Mouse (Mus musculus): Measurements from ENCODE around the gene Btbd9. TPM values are rescaled to one million over a fixed set of nuclear protein-coding genes. Genes with fewer than 3 reads are reported as not detected.

Gene Btbd9
- polyA plus RNA-seq, 1 experiment from 2014 or later, result 121 TPM

GRCm38 (mm10) chr17:30307168-30307567, 269.1 kb downstream of the Btbd9 start:
- Histone ChIP-seq H3K9ac (replicated peaks) (no peak overlapping the region), H3K27me3 (replicated peaks) (no peaks in the 10 kb centered on the region), H3K27ac (replicated peaks) (peak overlapping the region; percentile 41; the same call in 1 of the 2 replicates), H3K36me3 (no peaks in the 10 kb centered on the region), H3K9me3 (replicated peaks) (no peaks in the 10 kb centered on the region), H3K4me1 (peaks cover 29% of the 10 kb centered on the region), H3K4me3 (replicated peaks) (no peak overlapping the region), H3K4me2 (no peak overlapping the region)
- no peak for ATAC-seq (ENCODE audit: low FRiP score)
- 63% methylated on average over 10 of the region's 10 CpGs for WGBS

GRCm38 (mm10) chr17:30304766-30305165, 271.5 kb downstream of the Btbd9 start:
- no peak overlapping the region for H3K9ac ChIP-seq (replicated peaks)
- no peaks in the 10 kb centered on the region for H3K36me3 ChIP-seq
- no peak for ATAC-seq (ENCODE audit: low FRiP score)
- H3K4me2 ChIP-seq, result no peak overlapping the region
- H3K27ac ChIP-seq (replicated peaks), result no peak overlapping the region
- peaks cover 36% of the 10 kb centered on the region for H3K4me1 ChIP-seq
- H3K9me3 ChIP-seq (replicated peaks), result no peaks in the 10 kb centered on the region
- H3K27me3 ChIP-seq (replicated peaks), result no peaks in the 10 kb centered on the region
- 82% methylated on average over 2 of the region's 2 CpGs for WGBS
- H3K4me3 ChIP-seq (replicated peaks), result no peak overlapping the region

- H3K9me3 ChIP-seq (replicated peaks), result no peaks in the 10 kb centered on the region
- ATAC-seq (ENCODE audit: low FRiP score), result no peak
- peaks cover 29% of the 10 kb centered on the region for H3K4me1 ChIP-seq
- 0 out of 2 replicates have a peak overlapping the region, but pooled peaks have one; percentile 9 for H3K27ac ChIP-seq (replicated peaks)
- no peak overlapping the region for H3K9ac ChIP-seq (replicated peaks)
- H3K4me2 ChIP-seq, result no peak overlapping the region
- WGBS, result 36% methylated on average over 2 of the region's 2 CpGs
- no peak overlapping the region for H3K4me3 ChIP-seq (replicated peaks)
- H3K36me3 ChIP-seq, result no peaks in the 10 kb centered on the region; the same call in 1 of the 2 replicates
- no peaks in the 10 kb centered on the region for H3K27me3 ChIP-seq (replicated peaks)
Observed at GRCm38 (mm10) chr17:30301338-30301737, 274.9 kb downstream of the Btbd9 start.

GRCm38 (mm10) chr17:30297432-30297831, 278.9 kb downstream of the Btbd9 start:
- Histone ChIP-seq H3K27ac (replicated peaks) (no peak overlapping the region), H3K9ac (replicated peaks) (no peak overlapping the region), H3K27me3 (replicated peaks) (no peaks in the 10 kb centered on the region), H3K9me3 (replicated peaks) (no peaks in the 10 kb centered on the region), H3K36me3 (no peaks in the 10 kb centered on the region; the same call in 1 of the 2 replicates), H3K4me2 (no peak overlapping the region), H3K4me3 (replicated peaks) (no peak overlapping the region), H3K4me1 (peaks cover 33% of the 10 kb centered on the region)
- 96% methylated on average over 8 of the region's 8 CpGs for WGBS
- ATAC-seq (ENCODE audit: low FRiP score), result no peak

- H3K9ac ChIP-seq (replicated peaks), result no peak overlapping the region
- no peaks in the 10 kb centered on the region for H3K9me3 ChIP-seq (replicated peaks)
- H3K4me3 ChIP-seq (replicated peaks), result no peak overlapping the region
- 25% methylated on average over 8 of the region's 8 CpGs for WGBS
- H3K36me3 ChIP-seq, result no peaks in the 10 kb centered on the region; the same call in 1 of the 2 replicates
- no peak overlapping the region for H3K27ac ChIP-seq (replicated peaks)
- H3K4me2 ChIP-seq, result no peak overlapping the region
- H3K4me1 ChIP-seq, result peaks cover 28% of the 10 kb centered on the region
- ATAC-seq (ENCODE audit: low FRiP score), result no peak
- H3K27me3 ChIP-seq (replicated peaks), result no peaks in the 10 kb centered on the region
Observed at GRCm38 (mm10) chr17:30296069-30296468, 280.2 kb downstream of the Btbd9 start.

- H3K36me3 ChIP-seq, result no peaks in the 10 kb centered on the region; the same call in 1 of the 2 replicates
- peaks cover 11% of the 10 kb centered on the region for H3K4me1 ChIP-seq
- no peak overlapping the region for H3K4me3 ChIP-seq (replicated peaks)
- ATAC-seq (ENCODE audit: low FRiP score), result no peak
- no peak overlapping the region for H3K27ac ChIP-seq (replicated peaks)
- no peak overlapping the region for H3K9ac ChIP-seq (replicated peaks)
- 55% methylated on average over 6 of the region's 6 CpGs for WGBS
- no peaks in the 10 kb centered on the region for H3K9me3 ChIP-seq (replicated peaks)
- H3K4me2 ChIP-seq, result no peak overlapping the region
- H3K27me3 ChIP-seq (replicated peaks), result no peaks in the 10 kb centered on the region
Observed at GRCm38 (mm10) chr17:30292666-30293065, 283.6 kb downstream of the Btbd9 start.

GRCm38 (mm10) chr17:30285641-30286040, 290.6 kb downstream of the Btbd9 start:
- 98% methylated on average over 2 of the region's 2 CpGs for WGBS
- H3K9me3 ChIP-seq (replicated peaks), result no peaks in the 10 kb centered on the region
- no peak overlapping the region for H3K4me3 ChIP-seq (replicated peaks)
- ATAC-seq (ENCODE audit: low FRiP score), result no peak
- no peaks in the 10 kb centered on the region for H3K27me3 ChIP-seq (replicated peaks)
- no peak overlapping the region for H3K27ac ChIP-seq (replicated peaks)
- 0 out of 2 replicates have a peak, but pooled peaks cover 3% of the 10 kb centered on the region for H3K4me1 ChIP-seq
- no peak overlapping the region for H3K9ac ChIP-seq (replicated peaks)
- no peaks in the 10 kb centered on the region for H3K36me3 ChIP-seq
- H3K4me2 ChIP-seq, result no peak overlapping the region

GRCm38 (mm10) chr17:30283460-30284050, 292.7 kb downstream of the Btbd9 start:
- no peak overlapping the region for H3K4me2 ChIP-seq
- H3K9ac ChIP-seq (replicated peaks), result no peak overlapping the region
- 74% methylated on average over 4 of the region's 4 CpGs for WGBS
- H3K9me3 ChIP-seq (replicated peaks), result no peaks in the 10 kb centered on the region
- no peaks in the 10 kb centered on the region for H3K27me3 ChIP-seq (replicated peaks)
- H3K4me3 ChIP-seq (replicated peaks), result no peak overlapping the region
- H3K4me1 ChIP-seq, result peaks cover 13% of the 10 kb centered on the region
- no peak overlapping the region for H3K27ac ChIP-seq (replicated peaks)
- ATAC-seq (ENCODE audit: low FRiP score), result no peak
- no peaks in the 10 kb centered on the region for H3K36me3 ChIP-seq

GRCm38 (mm10) chr17:30283001-30283400, 293.3 kb downstream of the Btbd9 start:
- Histone ChIP-seq H3K4me3 (replicated peaks) (no peak overlapping the region), H3K4me2 (no peak overlapping the region), H3K36me3 (no peaks in the 10 kb centered on the region), H3K4me1 (peaks cover 14% of the 10 kb centered on the region), H3K27me3 (replicated peaks) (no peaks in the 10 kb centered on the region), H3K9ac (replicated peaks) (no peak overlapping the region), H3K9me3 (replicated peaks) (no peaks in the 10 kb centered on the region), H3K27ac (replicated peaks) (no peak overlapping the region)
- ATAC-seq (ENCODE audit: low FRiP score), result no peak

GRCm38 (mm10) chr17:30280323-30281118, 295.8 kb downstream of the Btbd9 start:
- H3K36me3 ChIP-seq, result no peaks in the 10 kb centered on the region
- no peak overlapping the region for H3K4me2 ChIP-seq
- ATAC-seq (ENCODE audit: low FRiP score), result no peak
- 68% methylated on average over 7 of the region's 7 CpGs for WGBS
- no peaks in the 10 kb centered on the region for H3K27me3 ChIP-seq (replicated peaks)
- peaks cover 14% of the 10 kb centered on the region for H3K4me1 ChIP-seq
- no peak overlapping the region for H3K27ac ChIP-seq (replicated peaks)
- H3K9ac ChIP-seq (replicated peaks), result no peak overlapping the region
- H3K9me3 ChIP-seq (replicated peaks), result no peaks in the 10 kb centered on the region
- H3K4me3 ChIP-seq (replicated peaks), result no peak overlapping the region

GRCm38 (mm10) chr17:30279684-30280083, 296.6 kb downstream of the Btbd9 start:
- no peak overlapping the region for H3K4me2 ChIP-seq
- H3K9ac ChIP-seq (replicated peaks), result no peak overlapping the region
- H3K4me3 ChIP-seq (replicated peaks), result no peak overlapping the region
- no peaks in the 10 kb centered on the region for H3K27me3 ChIP-seq (replicated peaks)
- no peak overlapping the region for H3K27ac ChIP-seq (replicated peaks)
- WGBS, result 31% methylated on average over 5 of the region's 5 CpGs
- H3K9me3 ChIP-seq (replicated peaks), result no peaks in the 10 kb centered on the region
- no peaks in the 10 kb centered on the region for H3K36me3 ChIP-seq
- peaks cover 11% of the 10 kb centered on the region for H3K4me1 ChIP-seq
- no peak for ATAC-seq (ENCODE audit: low FRiP score)
